Mouse (Mus musculus): ENCODE data around the gene Tgfb1.
A peak's percentile ranks its signal among the peaks of the same experiment; 100 is the strongest.

Gene Tgfb1

GRCm38 (mm10) chr7:25676085-25676781 lies 10.6 kb upstream of the Tgfb1 start:
- peak; percentile 100 for DNase-seq

DNA sequence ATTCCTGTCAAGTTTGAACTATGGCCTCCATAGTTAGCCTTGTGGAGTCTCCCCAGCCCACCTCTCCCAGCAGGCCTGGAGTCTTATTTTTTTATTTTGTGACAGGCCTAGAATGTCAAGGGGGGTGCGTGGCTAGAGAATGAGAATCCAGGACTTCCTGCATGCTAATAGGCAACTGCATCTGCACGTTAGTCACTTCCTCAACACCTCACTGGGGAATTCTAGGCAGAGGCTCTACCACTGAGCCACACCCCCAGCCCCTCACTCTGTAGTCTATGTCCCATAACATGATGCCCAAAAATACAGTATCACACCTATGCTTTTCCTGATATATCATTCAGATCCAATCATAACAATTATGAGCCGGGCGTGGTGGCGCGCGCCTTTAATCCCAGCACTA lies 9.8 kb upstream of the Tgfb1 start:
- no peak for DNase-seq

GRCm38 (mm10) chr7:25679971-25680370 lies 6.8 kb upstream of the Tgfb1 start:
- peak; percentile 31 to 43 for DNase-seq

DNA sequence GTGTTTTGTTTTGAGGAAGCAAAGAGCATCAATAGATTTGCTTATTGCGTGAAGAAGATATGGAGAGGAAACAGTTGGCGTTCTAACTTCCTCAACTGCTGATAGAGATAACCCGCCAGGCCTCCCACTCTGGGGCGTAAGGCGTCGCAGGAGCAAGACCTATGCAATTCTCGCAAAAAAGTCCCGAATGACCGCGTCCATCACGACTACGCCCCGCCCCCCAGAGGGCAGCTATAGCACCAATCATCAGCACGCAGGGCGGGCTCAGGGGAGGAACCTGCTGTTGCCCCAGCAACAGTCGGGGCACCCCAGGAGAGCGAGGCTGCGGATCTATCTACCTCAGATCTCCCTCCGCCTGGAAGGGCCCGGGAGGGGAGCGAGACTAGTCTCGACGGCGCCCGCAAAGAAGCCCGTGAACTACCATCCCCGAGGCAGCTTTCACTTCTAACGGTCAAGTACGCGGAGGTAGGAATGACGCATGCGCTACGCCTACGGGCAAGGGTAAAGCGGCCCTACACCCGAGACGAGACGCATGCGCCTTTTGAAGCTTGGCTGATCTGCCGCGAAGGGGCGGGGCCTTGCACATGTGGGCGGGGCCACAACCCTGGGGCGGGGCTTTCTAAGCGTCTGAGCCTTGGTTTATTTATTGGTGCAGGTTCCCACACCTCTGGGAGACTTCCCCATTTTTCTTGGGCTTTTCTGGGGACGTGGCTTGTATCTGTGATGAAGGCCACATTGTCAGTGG lies 6.1 kb upstream of the Tgfb1 start, which contains the start of gene B9d2:
Gene B9d2 (plus strand): TSS at position 267 of the 745 bp plus-strand sequence.
- DNase-seq = peak; percentile 96

DNA sequence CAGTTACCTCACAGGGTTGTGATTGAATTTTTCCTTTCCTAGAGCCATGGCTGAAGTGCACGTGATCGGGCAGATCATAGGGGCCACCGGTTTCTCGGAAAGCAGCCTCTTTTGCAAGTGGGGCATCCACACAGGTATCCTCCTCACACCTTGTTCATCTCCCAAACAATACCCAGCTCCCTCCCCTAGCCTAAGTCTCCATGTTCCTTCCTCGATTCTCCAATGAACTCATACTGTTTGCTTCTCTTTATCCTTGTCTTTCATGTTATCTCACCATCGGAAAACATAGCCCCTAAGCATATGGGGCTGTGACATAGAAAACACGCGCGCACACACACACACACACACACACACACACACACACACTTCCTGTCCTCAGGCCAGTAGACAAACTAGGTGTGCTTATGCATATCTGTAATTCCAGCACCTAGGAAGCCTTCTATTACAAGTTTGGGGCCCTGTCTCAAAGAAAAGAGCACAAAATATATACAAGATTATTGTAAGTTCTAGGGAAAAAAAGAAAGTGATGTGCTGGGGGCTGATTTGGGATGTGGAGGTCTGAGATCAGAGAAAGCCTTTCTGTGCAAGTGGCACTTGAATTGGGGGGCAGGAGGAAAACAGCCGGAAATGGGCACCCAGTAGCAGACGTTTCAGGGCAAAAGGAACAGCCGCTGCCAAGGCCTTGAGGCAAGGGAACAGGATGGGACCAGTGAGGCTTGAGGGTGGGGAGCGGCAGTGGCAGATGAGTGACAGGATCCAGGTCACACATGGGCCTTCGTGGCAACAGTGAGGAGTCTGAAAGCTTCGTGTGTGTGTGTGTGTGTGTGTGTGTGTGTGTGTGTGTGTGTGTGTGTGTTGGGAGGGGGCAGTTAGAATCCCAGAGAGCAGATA lies 5.2 kb upstream of the Tgfb1 start:
- DNase-seq = peak in 1 of 2 experiments; percentile 49

GRCm38 (mm10) chr7:25683474-25684180 lies 3.2 kb upstream of the Tgfb1 start:
- DNase-seq = no peak

- DNase-seq = no peak
Measured at GRCm38 (mm10) chr7:25684659-25685058, 2.1 kb upstream of the Tgfb1 start.

DNA sequence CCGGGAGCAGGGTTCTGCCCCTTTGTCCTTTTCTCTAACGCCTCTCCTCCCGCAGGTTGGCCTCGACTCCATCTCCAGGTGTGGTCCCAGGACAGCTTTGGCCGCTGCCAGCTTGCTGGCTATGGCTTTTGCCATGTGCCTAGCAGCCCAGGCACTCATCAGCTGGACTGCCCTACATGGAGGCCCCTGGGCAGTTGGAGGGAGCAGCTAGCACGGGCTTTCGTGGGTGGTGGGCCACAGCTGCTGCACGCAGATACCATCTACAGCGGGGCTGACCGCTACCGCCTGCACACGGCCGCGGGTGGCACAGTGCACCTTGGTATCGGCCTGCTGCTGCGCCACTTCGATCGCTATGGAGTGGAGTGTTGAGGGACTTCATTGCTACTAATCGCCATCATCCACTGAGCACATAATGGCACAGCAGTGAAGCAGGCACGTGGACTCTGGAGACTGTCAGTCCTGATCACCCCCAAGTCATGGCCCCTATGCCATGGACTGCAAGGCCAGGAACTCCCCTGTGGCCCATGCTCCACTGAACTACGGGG lies 804 bp upstream of the Tgfb1 start:
- DNase-seq = no peak

GRCm38 (mm10) chr7:25687811-25688401 lies 1.1 kb downstream of the Tgfb1 start:
- DNase-seq = peak; percentile 39 to 48

- DNase-seq = peak; percentile 49 to 50
Measured at GRCm38 (mm10) chr7:25688810-25689586, 2.2 kb downstream of the Tgfb1 start.

- DNase-seq = no peak
Measured at GRCm38 (mm10) chr7:25689603-25690021, 2.8 kb downstream of the Tgfb1 start.

GRCm38 (mm10) chr7:25690051-25690450 lies 3.2 kb downstream of the Tgfb1 start:
- no peak for DNase-seq

GRCm38 (mm10) chr7:25694104-25694503 lies 7.3 kb downstream of the Tgfb1 start:
- DNase-seq = no peak

- no peak for DNase-seq
Measured at GRCm38 (mm10) chr7:25699851-25700250, 13.0 kb downstream of the Tgfb1 start.

DNA sequence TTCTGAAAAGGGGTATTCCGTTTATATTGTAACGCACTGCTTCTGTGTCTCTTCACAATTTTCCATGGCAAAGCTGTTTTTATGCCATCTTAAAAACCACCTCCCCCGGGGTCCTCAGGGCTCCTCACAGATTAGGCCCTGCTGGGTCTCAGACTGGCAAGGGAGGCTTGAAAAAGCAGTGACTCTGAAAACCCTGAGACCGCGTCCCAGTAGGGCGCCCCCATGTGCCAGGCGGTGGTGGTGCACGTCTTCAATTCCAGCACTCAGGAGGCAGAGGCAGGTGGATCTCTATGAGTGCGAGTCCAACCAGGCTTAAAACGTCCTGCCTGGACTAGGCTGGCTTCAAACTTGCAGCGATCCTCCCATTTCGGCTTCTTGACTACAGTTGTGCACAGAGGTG lies 13.9 kb downstream of the Tgfb1 start:
- no peak for DNase-seq

DNA sequence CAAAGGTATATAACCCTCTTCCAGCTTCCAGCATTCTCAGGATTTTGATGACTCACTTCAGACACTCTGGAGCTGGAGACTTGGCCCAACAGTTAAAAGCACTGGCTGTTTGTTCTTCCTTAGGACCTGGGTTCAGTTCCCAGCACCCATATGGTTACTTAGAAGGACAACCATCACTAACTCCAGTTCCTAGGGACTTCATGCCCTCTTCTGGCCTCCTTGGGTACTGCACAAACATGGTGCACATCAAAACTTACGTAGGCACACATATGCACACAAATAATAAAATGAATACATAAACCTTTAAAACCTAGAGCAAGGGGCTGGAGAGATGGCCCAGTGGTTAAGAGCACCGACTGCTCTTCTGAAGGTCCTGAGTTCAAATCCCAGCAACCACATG lies 15.5 kb downstream of the Tgfb1 start:
- DNase-seq = no peak

DNA sequence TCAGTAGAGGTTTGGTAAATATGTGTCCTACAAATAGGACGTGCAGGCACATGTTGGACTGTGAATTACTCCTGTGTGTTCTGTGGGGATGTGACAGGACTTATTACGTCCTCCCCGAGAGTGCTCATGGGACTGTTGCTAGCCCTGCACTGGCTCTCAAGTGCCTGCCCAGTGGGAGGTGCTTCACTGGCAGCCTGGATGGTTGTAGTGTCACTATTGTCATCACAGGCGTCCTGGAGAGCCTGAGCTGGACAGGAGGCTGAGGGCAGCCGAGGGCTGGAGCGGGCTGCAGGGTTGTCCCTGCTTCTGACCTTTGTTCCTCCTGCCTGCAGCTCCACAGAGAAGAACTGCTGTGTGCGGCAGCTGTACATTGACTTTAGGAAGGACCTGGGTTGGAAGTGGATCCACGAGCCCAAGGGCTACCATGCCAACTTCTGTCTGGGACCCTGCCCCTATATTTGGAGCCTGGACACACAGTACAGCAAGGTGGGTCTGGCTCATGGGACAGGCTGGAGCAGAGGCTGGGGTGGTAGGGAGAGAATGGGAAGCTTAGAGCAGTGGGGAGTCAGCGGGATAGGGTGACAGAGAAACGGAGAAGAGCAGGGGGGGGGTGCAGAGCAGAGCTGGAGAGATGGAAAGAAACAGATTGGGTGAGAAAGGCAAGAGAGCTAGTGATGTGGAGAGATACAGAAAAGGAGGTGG lies 17.1 kb downstream of the Tgfb1 start:
- no peak for DNase-seq

DNA sequence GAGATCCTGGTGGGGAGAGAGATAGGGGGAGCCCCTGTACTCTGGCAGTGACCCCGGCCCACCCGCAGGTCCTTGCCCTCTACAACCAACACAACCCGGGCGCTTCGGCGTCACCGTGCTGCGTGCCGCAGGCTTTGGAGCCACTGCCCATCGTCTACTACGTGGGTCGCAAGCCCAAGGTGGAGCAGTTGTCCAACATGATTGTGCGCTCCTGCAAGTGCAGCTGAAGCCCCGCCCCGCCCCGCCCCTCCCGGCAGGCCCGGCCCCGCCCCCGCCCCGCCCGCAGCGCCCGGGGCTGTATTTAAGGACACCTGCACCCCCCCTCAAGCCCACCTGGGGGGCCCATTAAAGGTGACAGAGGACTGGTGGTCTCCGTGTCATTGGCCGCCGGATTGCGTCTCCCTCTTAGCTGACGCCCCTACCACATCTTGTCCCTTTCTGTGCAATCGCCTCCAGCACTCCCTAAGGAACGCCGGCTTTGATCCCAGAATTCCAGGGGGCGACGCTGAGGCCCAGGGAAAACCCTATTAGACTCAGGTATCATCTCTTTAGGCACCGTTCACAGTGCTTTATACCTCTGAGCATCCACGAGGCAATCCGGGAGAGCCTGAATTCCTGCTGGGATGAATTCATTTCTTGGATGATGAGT lies 18.0 kb downstream of the Tgfb1 start:
- DNase-seq = peak in 1 of 2 experiments; percentile 41

DNA sequence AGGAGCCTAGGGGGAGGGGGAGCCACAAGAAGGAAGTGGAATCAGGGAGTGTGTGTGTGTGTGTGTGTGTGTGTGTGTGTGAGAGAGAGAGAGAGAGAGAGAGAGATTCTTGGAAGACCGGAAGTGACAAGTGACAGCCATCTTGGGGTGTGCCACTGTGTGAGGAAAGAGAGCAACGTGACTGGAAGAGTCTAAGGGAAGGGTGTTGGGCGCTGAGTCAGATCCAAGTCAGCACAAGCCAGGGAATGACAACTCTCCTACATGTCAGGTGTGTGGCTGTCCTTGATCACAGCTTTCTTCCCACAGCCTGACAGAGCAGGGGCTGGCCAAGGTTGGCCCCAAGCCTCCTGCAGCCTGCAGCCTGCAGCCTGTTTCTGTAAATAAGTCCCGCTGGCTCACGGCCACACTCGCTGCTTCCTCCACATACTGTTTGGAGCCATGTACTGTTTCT lies 19.0 kb downstream of the Tgfb1 start:
- peak; percentile 75 to 85 for DNase-seq

All from cerebellum, postnatal 14 days (tissue).